In the genomic region with DNA sequence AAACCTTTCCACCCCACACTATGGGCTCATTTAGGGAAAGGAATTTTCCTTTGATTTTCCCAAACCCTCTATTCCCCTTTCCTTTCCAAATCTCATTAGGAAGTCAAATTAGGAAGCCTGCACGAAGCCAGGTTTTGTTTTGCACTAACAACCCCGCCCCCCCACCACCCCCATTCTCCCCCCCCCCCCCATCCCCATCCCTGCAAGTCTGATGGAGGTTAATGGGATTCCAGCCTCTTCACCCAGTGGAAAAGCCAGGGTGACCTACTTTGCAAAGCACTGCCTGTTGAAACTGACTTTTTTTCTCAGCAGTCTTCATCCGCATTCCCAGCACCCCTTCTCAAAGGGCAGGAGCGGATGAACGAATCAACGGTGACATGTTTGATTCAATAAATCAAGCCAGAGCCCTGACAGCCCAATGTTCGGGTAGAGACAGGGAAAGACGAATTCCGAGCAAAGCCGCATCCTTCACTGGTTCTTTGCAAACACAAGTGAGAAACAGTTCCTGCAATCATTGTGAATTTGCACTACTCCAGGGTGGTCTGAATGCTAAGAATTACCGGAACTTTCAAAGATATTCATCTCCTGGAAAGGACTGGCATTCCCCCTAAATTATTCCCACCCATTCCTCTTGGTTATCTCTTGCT, we compare ENCODE assay signal across 8 mouse cellular contexts.
DNase-seq lines count a peak whose midpoint lies in the region; ATAC-seq and TF ChIP-seq lines count a peak whose summit lies in the region.

No protein-coding gene starts in this region.

- peak overlapping the region; percentile 58 for H3K4me2 ChIP-seq in hindbrain, embryonic 12.5 days (replicated peaks)
- peak overlapping the region; percentile 59 for H3K4me2 ChIP-seq in limb, embryonic 15.5 days
- H3K4me2 ChIP-seq in neural tube, embryonic 12.5 days (replicated peaks): peak overlapping the region; percentile 64

- ATAC-seq in hindbrain, embryonic 12.5 days (ENCODE audit: low FRiP score): no peak
- no peak for ATAC-seq in limb, embryonic 15.5 days (ENCODE audit: insufficient number of reproducible peaks, low FRiP score, low TSS enrichment, low read depth)
- ATAC-seq in neural tube, embryonic 12.5 days (ENCODE audit: low FRiP score, low read depth): peak; percentile 48; the same call in 1 of the 2 replicates

- TF ChIP-seq CTCF in gastrocnemius, adult 2 months (IDR thresholded peaks at IDR 0.05): no peak

- peak overlapping the region; percentile 83 for H3K4me3 ChIP-seq in gastrocnemius, adult 2 months
- H3K4me3 ChIP-seq in hindbrain, embryonic 12.5 days: peak overlapping the region; percentile 32
- peak overlapping the region; percentile 42 for H3K4me3 ChIP-seq in limb, embryonic 15.5 days
- H3K4me3 ChIP-seq in neural tube, embryonic 12.5 days: peak overlapping the region; percentile 36

- 10% methylated on average over 11 of the region's 11 CpGs for WGBS in hindbrain, embryonic 12.5 days
- 8% methylated on average over 11 of the region's 11 CpGs for WGBS in limb, embryonic 15.5 days
- WGBS in neural tube, embryonic 12.5 days: 8% methylated on average over 11 of the region's 11 CpGs

- H3K9me3 ChIP-seq in hindbrain, embryonic 12.5 days (replicated peaks): no peaks in the 10 kb centered on the region
- no peaks in the 10 kb centered on the region for H3K9me3 ChIP-seq in limb, embryonic 15.5 days
- no peaks in the 10 kb centered on the region for H3K9me3 ChIP-seq in neural tube, embryonic 12.5 days

- intact Hi-C loops in gastrocnemius, adult 2 months (cut with DNase I): loop anchor here (5.0 kb wide), 2 partner anchors 408 to 643 kb away; no protein-coding TSS in a partner anchor

- no peaks in the 10 kb centered on the region for H3K36me3 ChIP-seq in hindbrain, embryonic 12.5 days
- no peaks in the 10 kb centered on the region for H3K36me3 ChIP-seq in limb, embryonic 15.5 days
- no peaks in the 10 kb centered on the region for H3K36me3 ChIP-seq in neural tube, embryonic 12.5 days

- H3K9ac ChIP-seq in hindbrain, embryonic 12.5 days: no peak overlapping the region
- H3K9ac ChIP-seq in limb, embryonic 15.5 days: 0 out of 2 replicates have a peak overlapping the region, but pooled peaks have one; percentile 24
- no peak overlapping the region for H3K9ac ChIP-seq in neural tube, embryonic 12.5 days

- H3K4me1 ChIP-seq in hindbrain, embryonic 12.5 days: peaks cover 6% of the 10 kb centered on the region; the same call in 1 of the 2 replicates
- no peaks in the 10 kb centered on the region for H3K4me1 ChIP-seq in limb, embryonic 15.5 days
- no peaks in the 10 kb centered on the region; the same call in 1 of the 2 replicates for H3K4me1 ChIP-seq in neural tube, embryonic 12.5 days

- no peak for DNase-seq in gastrocnemius, adult 2 months
- DNase-seq in gastrocnemius, postnatal 25 days: no peak
- DNase-seq in brain, adult 2 months (ENCODE audit: low read depth, low spot score): peak; percentile 54
- no peak for DNase-seq in adrenal gland, adult 8-10 months
- DNase-seq in T-cell, adult 2 months (ENCODE audit: low spot score): no peak

- peak overlapping the region; percentile 63 for H3K27ac ChIP-seq in gastrocnemius, adult 2 months
- H3K27ac ChIP-seq in hindbrain, embryonic 12.5 days: no peak overlapping the region
- H3K27ac ChIP-seq in limb, embryonic 15.5 days: no peak overlapping the region
- no peak overlapping the region for H3K27ac ChIP-seq in neural tube, embryonic 12.5 days

- peaks cover 8% of the 10 kb centered on the region; the same call in 1 of the 2 replicates for H3K27me3 ChIP-seq in hindbrain, embryonic 12.5 days
- H3K27me3 ChIP-seq in limb, embryonic 15.5 days: no peaks in the 10 kb centered on the region
- H3K27me3 ChIP-seq in neural tube, embryonic 12.5 days (replicated peaks): no peaks in the 10 kb centered on the region

Comparison
In these comparisons a context has a peak if more than half of its experiments do, and no peak if none do; other contexts are left out.
1. H3K4me3 ChIP-seq: peak in every context shown above with its lines; median percentile 83 in gastrocnemius, adult 2 months; 42 in limb, embryonic 15.5 days; 36 in neural tube, embryonic 12.5 days; 32 in hindbrain, embryonic 12.5 days.